Mouse (Mus musculus) ES-CJ7 (cell line): ENCODE measurements at regions not wholly inside any gene's neighbourhood (a gene's known extent, or its start where the extent isn't known, plus 50 kb on each side); places are given as distances from the start of the nearest gene placed in this dataset.
"Not testable (repeated sequence)": the region's sequence is repeated elsewhere in the genome, so short reads cannot be mapped to it uniquely, and the experiment has no call there.

Source experiments
- DNase-seq: peaks from one replicate; pipeline ENCODE4 v3.0.0; 2011; ENCODE audit warnings: low read depth, low spot score

DNA sequence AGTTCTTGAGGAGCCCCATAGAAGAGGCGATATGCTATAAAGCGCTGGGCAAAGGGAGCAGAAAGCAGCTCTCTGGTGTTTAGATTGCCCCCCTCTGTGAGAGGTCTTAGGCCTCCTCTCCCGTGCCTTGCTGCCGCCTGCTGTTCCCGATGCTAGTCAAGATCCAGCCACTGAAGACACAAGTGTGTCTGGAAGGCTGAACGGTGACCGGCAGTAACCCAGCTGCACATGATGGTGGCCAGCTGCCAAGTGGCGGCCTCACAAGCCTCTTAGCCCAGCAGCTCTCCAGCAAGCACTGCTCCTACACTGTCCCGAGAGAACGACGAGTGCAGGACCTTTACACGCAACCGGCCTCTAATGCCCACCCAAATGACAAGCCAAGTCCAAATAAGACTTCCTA, 104.1 kb upstream of the Abca1 start:
- no peak for DNase-seq

DNA sequence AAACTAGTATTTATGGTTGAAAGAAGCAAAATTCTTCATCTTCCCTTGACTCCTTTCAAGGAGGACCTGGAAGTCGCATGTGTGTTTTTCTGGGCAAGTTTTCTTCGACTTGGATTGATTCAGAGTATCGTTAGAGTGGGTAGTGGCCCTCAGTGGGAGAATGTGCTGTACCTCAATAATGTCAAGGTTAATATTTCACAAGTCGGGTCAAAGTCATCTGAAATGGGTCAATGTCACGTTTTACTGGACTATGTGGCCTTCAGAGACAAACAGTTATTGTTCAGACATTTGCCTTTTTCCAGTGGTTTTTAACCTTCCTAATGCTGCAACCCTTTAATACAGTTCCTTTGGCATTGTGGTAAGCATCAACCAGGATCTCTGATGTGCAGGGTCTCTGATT, 102.8 kb upstream of the Abca1 start:
- no peak for DNase-seq

DNA sequence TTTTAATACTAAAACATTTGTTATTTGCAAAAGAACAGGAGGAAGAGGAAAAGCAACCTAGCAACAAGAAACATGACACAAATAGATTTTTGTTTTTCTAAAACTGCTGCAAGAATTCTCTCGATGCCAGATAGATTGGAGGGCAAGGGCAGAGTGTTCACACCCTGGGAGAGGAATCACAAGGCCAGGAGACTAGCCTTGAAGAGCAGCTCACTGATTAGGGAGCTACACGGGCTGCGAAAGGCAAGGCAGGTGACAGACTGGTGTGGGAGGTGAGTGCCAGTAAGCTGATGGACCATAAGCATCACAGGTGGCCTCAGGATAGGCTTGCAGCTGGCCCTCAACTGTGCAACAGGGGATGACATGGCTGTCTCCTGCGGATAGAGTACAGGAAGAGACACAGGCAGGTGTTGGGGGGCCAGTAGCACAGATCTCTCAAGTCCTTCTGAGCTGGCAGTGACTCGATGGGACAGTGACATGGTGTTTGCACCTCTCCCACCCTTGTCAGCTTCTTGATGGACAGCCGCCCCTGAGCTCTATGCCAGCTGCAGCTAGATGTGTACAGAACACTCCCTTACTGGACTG, 102.0 kb upstream of the Abca1 start:
- DNase-seq: no peak

DNA sequence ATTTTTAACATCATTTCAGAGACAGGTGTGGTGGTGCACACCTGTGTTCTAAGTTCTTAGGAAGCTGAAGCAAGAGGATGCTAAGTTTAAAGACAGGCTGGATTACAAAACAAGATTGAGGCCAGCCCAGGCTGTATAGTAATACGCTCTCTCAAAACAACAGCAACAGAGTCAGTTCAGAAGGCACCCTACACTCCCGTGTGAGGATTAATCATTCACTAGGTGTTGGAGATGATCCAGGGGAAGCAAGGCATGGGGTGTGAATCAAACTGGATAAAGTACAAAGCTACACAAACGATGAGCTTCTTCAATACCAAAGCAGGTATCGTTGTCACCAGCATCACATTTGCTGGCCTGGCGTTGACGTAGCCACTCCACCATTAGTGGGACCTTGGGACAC, 99.3 kb upstream of the Abca1 start:
- no peak for DNase-seq

DNA sequence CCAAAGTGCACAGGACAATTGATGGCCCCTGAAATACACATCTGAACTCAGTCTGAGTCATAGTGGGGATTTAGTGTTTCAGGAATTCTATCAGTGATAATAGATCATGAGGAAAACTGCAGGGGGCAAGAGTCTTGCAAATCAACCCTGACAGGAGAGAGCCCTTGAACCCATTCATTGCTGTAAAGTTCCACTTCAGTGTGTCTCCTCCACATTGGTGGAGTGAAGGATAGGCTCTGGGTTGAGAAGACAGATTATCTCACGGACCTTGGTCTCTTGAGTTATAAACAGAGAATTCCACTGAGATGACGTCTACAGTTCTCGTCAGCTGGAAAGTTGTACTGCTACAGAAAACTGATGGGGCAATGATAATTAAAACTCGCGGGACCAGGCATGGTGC, 97.3 kb upstream of the Abca1 start:
- DNase-seq: no peak

DNA sequence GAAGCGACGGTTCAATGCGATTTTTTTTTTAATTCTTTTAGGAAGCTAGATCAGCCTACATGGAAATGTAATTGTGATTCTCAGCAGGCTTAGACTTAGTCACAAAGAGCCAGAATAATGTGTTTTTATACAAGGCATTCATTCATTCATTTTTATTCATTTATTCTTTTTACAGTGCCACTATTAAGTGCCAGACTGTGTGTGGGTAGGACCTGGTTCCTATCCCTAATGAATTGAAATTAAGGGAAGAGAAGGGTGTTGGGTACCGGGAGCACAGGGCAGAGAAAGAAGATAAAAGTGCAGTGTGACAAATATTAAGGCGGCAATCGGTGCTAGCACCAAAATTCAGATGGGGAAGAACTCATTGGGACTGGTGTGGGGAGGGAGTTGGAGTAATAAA, 94.8 kb upstream of the Abca1 start:
- no peak for DNase-seq

DNA sequence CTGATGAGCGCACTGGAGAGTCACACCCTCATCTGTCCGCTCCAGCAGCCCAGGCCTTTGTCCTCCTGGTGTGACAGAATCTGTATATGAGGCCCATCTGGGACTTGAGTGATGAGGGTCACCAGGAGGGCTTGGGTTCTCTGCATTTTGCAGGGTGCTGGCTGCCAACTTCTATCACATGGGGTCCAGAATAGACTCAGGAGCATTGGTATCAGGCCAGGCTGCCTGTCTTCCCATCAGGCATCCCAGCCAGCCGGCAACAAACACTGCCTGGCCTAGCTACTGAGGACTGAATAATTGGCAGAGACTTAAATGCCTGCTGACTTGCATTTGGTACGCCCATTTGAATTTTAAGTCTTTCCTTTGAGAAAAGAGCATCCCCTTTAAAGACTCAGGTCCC, 94.0 kb upstream of the Abca1 start:
- peak; percentile 12 for DNase-seq

DNA sequence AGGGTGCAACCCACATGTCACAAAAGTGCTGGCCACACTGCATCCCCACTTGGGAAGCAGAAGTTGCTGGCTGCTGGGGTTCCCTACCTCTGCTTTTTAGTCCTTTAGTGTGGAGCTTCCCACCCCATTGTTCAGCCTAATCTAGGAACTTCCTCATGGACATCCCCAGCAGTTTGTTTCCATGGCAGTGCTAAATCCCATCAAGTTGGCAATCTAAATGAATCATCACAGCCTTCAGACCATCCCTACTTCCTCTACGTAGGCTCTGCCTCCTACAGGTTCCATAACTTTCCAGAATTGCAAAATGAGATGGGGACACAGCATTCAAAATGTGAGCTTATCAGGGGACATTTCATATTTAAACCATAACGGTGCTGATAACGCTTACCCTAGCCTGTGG, 90.6 kb upstream of the Abca1 start:
- DNase-seq: no peak

DNA sequence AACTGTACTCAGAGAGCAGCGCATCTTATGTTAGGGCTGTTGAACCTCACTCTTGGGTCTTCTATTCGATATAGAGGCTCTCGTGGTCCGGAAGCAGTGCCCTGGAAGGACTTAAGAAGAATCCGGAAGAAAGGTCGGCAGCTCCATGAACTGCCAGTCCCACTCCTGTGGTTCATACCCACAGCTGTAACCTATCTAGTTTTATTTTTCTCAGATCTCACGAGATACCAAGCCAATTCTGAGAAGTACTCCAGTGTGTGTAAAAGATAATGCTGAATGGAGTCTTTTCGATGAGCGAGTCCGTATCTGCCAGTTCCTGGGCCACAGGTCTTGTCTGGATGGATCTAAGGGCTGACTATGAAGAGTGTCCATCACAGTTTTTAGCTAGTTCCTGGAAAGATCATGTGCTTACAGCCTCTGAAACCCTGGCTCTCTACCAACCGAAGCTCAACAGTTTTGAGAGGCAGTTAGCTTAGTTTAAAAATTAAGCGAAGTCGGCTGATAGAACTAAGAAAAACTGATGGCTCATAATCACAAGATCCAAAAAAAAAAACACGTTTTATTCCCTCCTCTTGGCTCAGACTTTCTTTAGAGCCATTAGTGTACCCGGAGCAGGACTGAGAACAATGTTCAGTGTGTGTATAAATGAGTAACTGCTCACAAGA, 86.5 kb upstream of the Abca1 start:
- no peak for DNase-seq

DNA sequence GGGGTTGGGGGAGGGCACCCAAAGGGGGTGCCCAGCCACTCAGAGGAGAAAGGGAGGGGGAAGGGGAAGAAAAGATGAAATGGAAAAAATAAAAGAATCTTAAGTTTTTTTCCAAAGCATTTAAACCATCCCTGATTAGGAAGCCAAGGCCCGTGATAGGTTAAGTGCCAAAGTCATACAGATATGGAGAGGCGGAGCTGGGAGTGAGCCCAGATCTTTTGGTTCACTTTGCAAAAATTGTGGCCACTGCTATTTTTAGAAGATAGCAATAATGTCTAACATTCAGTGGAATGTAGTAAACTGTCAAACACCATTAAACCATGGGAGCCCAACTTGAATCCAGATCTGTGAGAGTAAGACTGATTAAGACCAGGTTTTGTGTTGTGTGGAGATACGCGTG, 85.9 kb upstream of the Abca1 start:
- DNase-seq: no peak

DNA sequence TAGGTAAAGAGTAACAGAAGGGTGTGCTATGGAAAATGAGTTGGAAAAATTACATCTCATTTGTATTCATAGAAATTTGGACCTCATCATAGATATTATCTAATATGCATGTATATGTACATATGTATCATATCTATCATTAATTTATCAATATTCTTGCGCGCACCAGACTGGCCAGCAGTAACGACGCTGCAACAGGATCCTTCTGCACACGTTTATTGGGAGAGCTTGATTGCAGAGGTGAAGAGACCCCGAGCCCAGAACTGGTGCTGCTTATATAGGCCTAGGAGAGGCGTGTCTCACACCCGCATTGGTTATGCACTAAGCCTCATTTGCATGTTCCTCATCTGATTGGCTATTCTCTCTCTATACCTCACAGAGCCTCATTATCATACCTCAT, 83.8 kb upstream of the Abca1 start:
- DNase-seq: not testable (repeated sequence)

DNA sequence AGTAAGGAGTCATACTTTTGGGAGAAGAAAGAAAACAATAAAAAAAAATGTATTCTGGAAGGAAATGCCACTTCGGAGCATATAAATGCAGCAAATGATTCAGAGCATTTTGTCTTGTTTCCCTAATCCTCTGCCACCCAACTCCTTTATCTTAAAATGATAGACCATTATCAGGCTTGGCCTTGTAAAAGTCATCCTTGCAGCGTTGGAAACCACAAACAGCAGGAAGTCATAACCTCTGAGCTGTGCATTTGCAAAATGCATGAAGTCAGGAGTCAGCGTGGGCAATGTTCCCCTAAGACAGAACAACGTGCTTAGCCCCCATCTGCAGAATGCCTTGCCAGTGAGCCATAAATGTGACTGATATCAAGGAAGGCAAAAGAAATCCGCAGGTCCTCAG, 80.2 kb upstream of the Abca1 start:
- DNase-seq: no peak

DNA sequence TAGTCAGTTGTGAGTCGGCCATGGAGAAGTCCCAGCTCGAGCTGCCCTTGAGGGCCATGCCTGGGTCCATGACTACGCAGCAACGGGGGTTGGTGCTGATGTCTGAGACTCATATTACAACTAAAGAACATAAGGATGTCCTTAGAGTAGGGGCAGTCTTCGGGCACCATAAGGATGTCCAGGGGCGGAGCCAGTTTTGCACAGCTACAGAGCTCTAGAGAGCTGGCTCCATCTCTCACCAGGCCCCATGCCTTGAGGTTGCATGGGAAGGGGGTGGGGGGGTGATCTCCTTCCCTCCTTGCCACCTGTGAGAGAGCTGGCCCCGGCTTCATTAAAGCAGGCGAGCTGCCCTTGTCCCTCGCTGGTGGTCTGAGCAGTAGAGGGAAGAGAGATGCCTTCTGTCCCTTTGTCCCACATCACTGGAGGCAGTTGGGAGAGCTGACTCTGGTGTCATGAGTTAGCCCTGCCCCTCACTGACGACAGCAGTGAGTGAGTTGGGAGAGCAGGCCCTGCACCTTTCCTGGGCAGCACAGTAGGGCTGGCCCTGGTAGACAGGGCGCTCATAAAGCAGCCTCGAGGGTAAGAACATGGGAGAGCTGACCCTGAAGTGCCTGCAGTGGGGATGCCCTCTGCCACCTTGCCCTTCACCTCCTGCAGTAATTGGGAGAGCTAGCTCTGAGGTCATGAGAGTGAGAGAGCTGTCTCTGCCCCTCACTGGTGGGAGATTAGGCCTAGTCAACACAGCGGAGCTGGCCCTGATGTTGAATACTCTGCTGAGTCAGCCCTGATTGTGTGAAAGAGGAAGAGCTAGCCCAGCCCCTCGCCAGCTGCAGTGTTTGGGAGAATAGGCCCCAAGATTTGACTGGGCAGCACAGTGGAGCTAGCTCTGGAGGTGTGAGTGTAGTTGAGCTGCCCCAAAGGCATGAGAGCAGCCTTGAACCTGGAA, 78.9 kb upstream of the Abca1 start:
- DNase-seq: no peak

DNA sequence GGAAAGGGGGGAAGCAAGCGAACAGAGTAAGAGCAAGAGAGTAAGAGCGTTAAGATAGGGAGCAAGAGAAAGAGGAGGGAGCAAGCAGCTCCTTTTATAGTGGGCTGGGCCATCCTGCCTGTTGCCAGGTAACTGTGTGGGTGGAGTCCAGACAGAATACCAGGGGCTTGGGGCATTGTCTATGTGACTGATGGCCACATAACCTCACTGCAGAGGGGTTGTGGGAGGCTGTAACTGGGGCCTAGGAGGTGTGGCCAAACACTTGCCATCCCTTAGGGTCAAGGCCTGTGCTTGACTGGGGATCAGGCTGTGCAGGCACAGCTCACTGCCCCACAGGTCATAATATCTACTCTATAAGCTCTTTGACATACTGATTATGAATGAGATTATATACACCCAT, 76.2 kb upstream of the Abca1 start:
- DNase-seq: peak; percentile 61

DNA sequence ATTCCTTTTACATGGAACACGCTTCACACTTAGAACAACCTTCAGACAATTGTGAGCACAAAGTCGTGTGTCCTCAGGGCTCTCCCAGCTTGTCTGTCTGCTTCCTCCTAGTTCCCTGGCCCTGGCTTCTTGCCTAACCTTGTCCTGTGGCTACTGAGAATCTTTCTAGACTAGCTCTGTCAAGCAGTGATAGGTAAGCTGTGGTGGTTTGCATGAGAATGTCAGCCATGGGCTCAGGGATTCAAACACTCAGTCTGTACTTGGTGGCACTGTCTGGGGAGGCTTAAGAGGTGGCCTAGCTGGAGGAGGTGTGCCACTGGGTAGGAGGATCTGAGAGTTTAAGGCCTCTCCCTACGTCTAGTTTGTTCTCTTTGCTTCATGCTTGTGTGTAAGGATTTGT, 72.7 kb upstream of the Abca1 start:
- DNase-seq: peak; percentile 46

DNA sequence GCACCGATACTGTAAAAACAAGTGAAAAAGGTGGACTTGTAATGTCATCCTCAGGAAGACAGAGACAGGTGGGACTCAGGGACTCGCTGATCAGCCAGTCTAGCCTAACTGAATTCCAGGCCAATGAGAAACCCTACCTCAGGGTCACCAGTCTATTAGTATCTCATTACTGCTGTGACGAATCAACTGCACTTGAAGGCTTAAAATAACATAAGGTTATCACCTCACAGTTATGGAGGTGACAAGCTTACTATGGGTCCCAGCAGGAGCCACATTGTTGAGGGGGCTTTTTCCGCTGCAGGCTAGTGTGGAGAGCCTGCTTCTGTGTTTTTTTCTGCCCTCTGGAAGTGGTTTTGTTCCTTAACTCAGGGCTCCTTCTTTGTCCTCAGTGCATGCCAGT, 72.2 kb upstream of the Abca1 start:
- no peak for DNase-seq

DNA sequence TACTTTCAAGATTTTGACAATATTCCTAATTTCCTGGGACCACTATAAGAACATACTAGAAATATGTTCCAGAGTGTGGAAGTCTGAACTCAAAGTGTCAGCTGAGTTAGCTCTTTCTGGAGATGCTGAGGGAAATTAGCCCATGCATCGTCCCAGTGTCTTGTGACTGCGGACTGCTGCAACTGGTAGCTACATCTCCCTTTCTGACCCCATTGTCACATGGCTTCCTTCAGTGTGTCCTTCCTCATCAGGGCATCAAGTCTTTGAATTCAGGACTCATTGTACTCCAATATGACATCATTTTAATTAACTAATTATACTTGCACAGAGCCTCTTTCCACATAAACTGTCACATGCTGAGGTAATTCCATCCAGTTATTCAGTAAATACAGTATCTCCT, 71.4 kb upstream of the Abca1 start:
- no peak for DNase-seq

DNA sequence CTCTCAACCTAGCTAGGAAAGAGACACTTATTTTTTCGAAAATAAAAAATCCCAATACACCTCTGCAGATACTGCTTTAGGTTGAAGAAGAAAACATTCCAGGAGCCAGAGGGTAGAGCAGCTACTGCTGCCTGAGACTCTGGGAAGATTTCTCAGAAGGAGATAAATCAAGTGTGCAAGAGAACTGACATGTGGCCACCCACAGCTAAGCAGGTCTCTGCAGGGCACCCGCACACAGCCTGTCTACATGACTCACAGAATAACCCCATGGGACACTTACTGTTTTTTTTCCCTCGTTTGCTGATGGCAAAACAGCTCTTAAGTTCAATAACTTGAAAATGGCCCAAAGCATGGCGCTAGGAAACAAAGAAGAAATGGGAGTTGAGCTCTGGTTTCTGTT, 68.7 kb upstream of the Abca1 start:
- no peak for DNase-seq

DNA sequence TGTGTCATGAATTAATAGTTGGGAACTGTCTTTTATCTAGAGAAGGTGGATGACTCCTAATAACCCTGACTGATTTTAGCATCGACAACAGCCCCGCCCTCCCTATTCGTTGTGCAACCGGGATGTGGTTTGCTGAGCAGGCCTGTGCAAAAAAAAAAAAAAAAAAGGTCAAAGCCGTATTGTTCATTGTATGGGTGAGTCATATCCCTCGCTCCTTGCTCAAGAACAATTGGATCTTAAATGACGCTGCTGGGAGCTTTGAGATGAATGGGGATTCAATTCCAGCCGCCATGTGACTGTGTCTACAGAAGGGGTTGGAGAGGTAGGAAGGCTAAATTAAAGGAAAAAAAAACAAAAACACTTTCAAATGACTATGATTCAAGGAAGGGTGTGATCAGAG, 68.1 kb upstream of the Abca1 start:
- peak; percentile 42 for DNase-seq

DNA sequence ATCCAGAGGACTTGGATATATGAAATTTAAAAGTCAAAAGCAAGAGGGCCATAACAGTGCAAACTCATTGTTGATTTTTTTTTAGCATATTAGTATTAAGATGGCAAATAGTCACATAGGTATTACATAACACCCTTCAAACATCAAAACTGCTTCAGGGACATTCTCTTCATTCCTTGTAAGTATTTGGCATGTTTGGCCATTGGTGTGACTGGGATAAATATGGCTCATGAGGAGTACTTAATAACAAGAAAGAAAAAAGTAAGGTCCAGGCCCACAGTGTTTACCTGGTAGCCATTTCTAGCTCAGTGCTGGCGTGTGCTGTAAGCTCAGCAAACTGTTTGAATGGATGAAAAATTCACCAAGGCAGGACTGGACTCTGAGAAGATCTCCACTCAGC, 67.4 kb upstream of the Abca1 start:
- no peak for DNase-seq

DNA sequence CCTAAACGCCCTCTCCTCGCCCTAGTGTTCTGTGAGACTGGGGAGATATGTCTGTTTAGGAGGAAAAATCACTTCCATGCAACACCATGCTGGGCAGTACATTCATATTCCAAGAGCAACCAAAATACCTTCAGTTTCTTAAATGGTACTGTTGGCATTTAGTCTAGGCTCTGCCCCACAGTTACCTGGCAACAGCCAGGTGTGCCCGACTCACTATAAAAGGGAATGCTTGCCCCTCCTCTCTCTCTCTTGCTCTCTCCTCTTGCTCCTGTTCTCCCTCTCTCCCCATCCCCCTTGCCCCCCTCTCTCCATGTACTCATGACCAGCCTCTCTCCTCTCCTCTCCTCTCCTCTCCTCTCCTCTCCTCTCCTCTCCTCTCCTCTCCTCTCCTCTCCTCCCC, 66.7 kb upstream of the Abca1 start:
- DNase-seq: no peak

DNA sequence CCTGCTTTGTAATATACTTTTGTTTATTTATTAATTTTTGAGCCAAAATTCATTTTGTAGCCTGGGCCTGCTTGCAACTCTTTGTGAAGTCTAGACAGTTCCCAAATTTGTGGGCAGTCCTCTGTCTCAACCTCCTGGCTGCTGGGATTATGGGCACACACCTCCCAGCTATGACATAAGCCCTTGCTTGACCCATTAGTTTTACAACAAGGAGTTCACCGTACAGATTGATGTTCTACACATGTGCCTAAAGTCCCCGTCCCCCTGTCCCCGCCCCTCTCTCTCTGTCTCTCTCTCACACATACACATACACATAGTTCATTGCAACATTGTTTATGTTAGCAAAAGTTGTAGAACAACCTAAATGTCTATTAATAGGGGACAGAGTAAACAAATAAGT, 63.7 kb upstream of the Abca1 start:
- no peak for DNase-seq

DNA sequence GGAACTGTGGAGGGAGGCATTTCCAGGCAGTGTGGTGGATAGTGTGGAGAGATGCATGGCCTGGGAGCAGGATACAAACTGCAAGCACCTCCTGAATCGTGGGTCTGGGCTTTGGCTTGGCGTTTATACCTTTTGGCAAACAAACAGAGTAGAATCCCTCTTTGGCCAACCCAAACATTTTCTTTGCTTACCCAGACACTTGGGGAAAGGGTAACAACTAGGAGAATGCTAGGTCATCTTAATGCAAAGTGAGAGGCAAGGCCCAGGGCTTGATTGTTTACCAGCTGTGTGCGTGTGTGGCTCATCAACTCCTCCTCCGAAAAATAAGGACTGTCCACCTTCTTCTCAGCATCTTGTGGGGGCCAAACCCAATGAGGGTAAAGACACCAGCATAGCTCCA, 61.1 kb upstream of the Abca1 start:
- DNase-seq: no peak
